Mouse (Mus musculus) neural tube, embryonic 13.5 days (tissue): ENCODE data around the gene Senp5. TPM values are rescaled to one million over a fixed set of nuclear protein-coding genes. Genes with fewer than 3 reads are reported as not detected.
"Not testable (repeated sequence)": the region's sequence is repeated elsewhere in the genome, so short reads cannot be mapped to it uniquely, and the experiment has no call there.

ENCODE experiments used
- ATAC-seq: fragments of 200-750 bp; cut with Nextera tagmentation; 2 replicates; pipeline ENCODE4 v1.8.0; 2017; ENCODE audit warnings: low read depth, mild to moderate bottlenecking, moderate TSS enrichment, moderate library complexity
- H3K27ac ChIP-seq: fragments of 300-500 bp; sonication (generic); replicated peaks from 2 replicates; pipeline ENCODE4 v1.5.1; 2015; ENCODE audit warnings: moderate library complexity, mild to moderate bottlenecking, inconsistent platforms
- H3K27me3 ChIP-seq: fragments of 300-500 bp; sonication (generic); 2 replicates; pipeline ENCODE4 v1.6.1; 2015; ENCODE audit warnings: mild to moderate bottlenecking, inconsistent platforms
- H3K36me3 ChIP-seq: fragments of 300-500 bp; sonication (generic); 2 replicates; pipeline ENCODE4 v1.6.1; 2015; ENCODE audit warnings: mild to moderate bottlenecking, inconsistent platforms
- H3K4me1 ChIP-seq: fragments of 300-500 bp; sonication (generic); replicated peaks from 2 replicates; pipeline ENCODE4 v1.6.1; 2015; ENCODE audit warnings: inconsistent platforms
- H3K4me2 ChIP-seq: fragments of 300-500 bp; sonication (generic); 2 replicates; pipeline ENCODE4 v1.6.1; 2015; ENCODE audit warnings: inconsistent platforms, mild to moderate bottlenecking, moderate library complexity
- H3K4me3 ChIP-seq: fragments of 300-500 bp; sonication (generic); 2 replicates; pipeline ENCODE4 v1.5.1; 2015; ENCODE audit warnings: mild to moderate bottlenecking, inconsistent platforms
- H3K9ac ChIP-seq: fragments of 300-500 bp; sonication (generic); 2 replicates; pipeline ENCODE4 v1.6.1; 2015; ENCODE audit warnings: moderate library complexity, mild to moderate bottlenecking, inconsistent platforms
- H3K9me3 ChIP-seq: fragments of 300-500 bp; sonication (generic); 2 replicates; pipeline ENCODE4 v1.6.1; 2016; ENCODE audit warnings: inconsistent platforms
- WGBS: fragments of 180-500 bp; shearing (Covaris S2); methylation state at CpG from one replicate; pipeline ENCODE4 v1.1.7; 2015; 5-methylcytosine and 5-hydroxymethylcytosine counted together
- polyA plus RNA-seq: library from polyadenylated mRNA; unstranded; fragments of >200 nt; fragmentation: Nextera tagmentation; extraction: Ambion mirVana; gene quantifications from 2 replicates; pipeline ENCODE4 v1.2.1, GENCODE M21; 2015

Gene Senp5
- polyA plus RNA-seq, 1 experiment from 2014 or later: 17.7 TPM

DNA sequence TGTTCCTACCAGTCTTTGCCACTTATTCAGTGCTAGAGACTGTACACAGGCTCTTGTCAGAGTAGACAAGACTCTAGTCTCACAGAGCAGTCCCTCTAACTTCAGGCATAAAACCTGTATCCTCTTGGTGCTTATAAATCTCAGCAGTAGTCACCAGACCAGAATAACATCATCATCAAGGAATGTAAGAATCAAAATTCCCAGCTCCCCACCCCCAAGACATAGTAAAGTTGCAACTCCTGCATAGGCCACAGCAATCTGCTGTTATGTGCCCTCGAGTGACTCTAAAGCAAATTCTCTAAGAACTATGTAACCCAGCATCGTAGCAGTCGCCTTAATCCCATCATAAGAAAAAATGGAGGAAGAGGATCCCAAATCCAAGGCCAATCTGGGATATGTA is 23.6 kb downstream of the Senp5 start:
- Histone ChIP-seq H3K4me1 (no peaks in the 10 kb centered on the region), H3K27me3 (no peaks in the 10 kb centered on the region), H3K36me3 (peaks cover 64% of the 10 kb centered on the region), H3K4me2 (no peak overlapping the region), H3K9me3 (no peaks in the 10 kb centered on the region), H3K4me3 (no peak overlapping the region), H3K9ac (no peak overlapping the region), H3K27ac (no peak overlapping the region)
- ATAC-seq: no peak
- WGBS: 94% methylated on average over 3 of the region's 3 CpGs

DNA sequence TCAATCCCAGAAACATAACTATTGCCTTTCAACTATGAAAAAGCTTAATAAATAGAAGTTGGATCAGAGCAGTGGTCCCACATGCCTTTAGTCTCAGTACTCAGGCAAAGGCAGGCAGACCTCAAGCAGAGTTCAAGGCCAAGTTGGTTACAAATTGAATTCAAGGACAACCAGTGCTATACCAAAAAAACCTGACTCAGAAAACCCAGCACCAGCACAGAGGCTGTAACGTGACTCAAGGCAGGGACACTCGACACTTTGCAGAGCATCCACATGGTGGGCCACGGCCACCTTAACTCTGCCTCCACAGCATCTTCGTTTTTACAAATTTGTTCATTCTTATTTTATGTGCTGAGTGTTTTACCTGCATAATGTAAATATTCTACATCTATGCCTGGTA is 27.8 kb downstream of the Senp5 start:
- Histone ChIP-seq H3K27me3 (no peaks in the 10 kb centered on the region), H3K36me3 (peaks cover 81% of the 10 kb centered on the region), H3K9me3 (no peaks in the 10 kb centered on the region), H3K9ac (no peak overlapping the region), H3K4me3 (no peak overlapping the region), H3K4me1 (no peaks in the 10 kb centered on the region), H3K27ac (no peak overlapping the region), H3K4me2 (no peak overlapping the region)
- ATAC-seq: no peak
- WGBS: 94% methylated on average over 4 of the region's 4 CpGs

DNA sequence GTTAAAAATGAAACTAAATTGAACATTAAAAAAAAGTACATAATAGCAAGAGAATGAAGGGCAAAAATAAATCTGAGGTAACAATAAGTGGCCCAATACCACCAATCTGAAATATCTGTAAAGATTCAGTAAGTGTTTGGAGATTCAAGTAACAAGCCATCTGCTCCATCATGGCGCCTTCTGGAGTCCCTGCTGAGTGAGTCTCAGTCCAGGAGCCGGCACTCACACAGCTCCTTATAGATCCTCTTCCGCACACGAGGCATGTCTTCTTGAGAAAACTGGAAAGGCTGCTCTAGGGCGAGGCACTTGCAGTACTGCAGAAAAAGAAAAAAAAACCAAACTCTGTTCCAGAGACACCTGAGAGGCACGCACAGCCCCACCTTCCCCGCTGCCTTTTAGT is 39.9 kb downstream of the Senp5 start:
- Histone ChIP-seq H3K27me3 (no peaks in the 10 kb centered on the region), H3K36me3 (peaks cover 88% of the 10 kb centered on the region), H3K9ac (no peak overlapping the region), H3K4me1 (no peaks in the 10 kb centered on the region), H3K9me3 (no peaks in the 10 kb centered on the region), H3K27ac (no peak overlapping the region), H3K4me3 (no peak overlapping the region), H3K4me2 (no peak overlapping the region)
- no peak for ATAC-seq
- WGBS: 90% methylated on average over 7 of the region's 7 CpGs

DNA sequence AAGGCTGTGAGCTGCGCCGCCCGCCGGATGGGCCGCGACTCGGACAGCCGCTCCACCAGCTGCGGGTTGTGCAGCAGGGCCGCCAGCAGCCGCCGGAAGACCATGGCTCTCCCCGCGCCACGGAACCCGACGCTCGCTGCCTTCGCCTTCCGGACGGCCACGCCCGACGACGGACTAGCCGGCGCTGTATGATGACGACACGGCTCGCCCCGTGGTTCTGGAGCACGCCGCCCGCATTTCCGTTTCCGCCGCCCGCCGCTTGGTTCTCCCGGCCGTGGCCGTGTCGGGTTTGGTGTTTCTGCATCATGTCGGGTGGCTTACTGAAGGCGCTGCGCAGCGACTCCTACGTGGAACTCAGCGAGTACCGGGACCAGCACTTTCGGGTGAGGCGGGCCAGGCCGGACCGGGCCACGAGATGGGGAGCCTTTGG is 54.7 kb downstream of the Senp5 start, which contains the start of the genes 0610012G03Rik and Ncbp2:
Gene 0610012G03Rik (minus strand): TSS at position 150 of the 430 bp plus-strand sequence.
Gene Ncbp2 (plus strand): TSS at position 169 of the 430 bp plus-strand sequence.
- peak within 1 kb of the TSS; percentile 74 for H3K4me2 ChIP-seq
- H3K4me1 ChIP-seq: peaks cover 56% of the 10 kb centered on the region
- peak within 1 kb of the TSS; percentile 92 for H3K27ac ChIP-seq
- peak within 1 kb of the TSS; percentile 84 for H3K4me3 ChIP-seq
- H3K36me3 ChIP-seq: peaks cover 24% of the 10 kb centered on the region
- H3K9me3 ChIP-seq: no peaks in the 10 kb centered on the region
- ATAC-seq: peak; percentile 83
- under 1% methylated on average over 55 of the region's 55 CpGs for WGBS
- peak within 1 kb of the TSS; percentile 88 for H3K9ac ChIP-seq
- no peaks in the 10 kb centered on the region for H3K27me3 ChIP-seq

DNA sequence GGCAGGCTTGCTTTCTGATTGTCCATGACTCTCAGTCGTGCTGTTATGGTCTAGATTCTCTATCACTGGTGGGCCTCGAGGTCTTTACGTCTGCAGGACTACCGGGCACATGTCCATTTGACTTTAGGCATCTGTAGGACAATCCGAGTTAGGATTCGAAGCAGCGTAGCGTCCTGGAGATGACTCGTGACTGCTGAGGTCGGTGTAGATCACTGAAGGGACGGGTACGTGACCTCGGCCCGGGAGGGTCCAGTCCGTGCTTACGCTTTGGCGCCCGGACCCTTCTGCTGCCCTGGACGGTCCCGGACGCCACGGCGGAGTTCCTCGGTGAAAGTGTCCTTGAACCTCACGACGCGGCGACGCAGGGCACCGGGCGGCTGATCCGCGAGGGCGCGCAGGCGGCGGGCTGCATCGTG is 55.2 kb downstream of the Senp5 start:
- Histone ChIP-seq H3K27me3 (no peaks in the 10 kb centered on the region), H3K9ac (peak overlapping the region; percentile 88), H3K4me3 (peak overlapping the region; percentile 84), H3K36me3 (peaks cover 24% of the 10 kb centered on the region), H3K4me1 (peaks cover 56% of the 10 kb centered on the region), H3K4me2 (peak overlapping the region; percentile 74), H3K27ac (peak overlapping the region; percentile 92), H3K9me3 (no peaks in the 10 kb centered on the region)
- peak; percentile 8 for ATAC-seq
- WGBS: under 1% methylated on average over 38 of the region's 38 CpGs

DNA sequence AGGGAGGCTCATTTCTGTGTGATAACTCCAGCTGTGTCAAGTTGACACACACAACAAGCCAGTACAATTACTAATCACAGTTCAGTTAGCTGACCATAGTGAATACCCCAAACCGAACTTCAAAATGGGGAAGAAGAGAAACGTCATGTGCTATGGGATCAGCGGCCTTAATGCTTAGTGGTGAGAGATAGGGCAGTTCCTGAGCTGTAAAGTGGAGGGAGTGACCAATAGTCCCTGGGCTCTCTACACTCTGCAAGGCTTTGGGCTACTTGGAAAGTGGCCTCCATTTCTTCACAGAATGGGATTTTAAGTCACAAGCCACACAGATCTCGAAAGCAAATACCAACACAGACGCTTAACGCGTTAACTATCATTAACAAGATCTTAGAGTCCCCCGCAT is 55.8 kb downstream of the Senp5 start:
- Histone ChIP-seq H3K27me3 (no peaks in the 10 kb centered on the region), H3K9ac (peak overlapping the region; percentile 88), H3K4me1 (peaks cover 56% of the 10 kb centered on the region), H3K4me2 (peak overlapping the region; percentile 74), H3K36me3 (peaks cover 21% of the 10 kb centered on the region), H3K27ac (0 out of 2 replicates have a peak overlapping the region, but pooled peaks have one; percentile 92), H3K4me3 (peak overlapping the region; percentile 84), H3K9me3 (no peaks in the 10 kb centered on the region)
- WGBS: 37% methylated on average over 8 of the region's 8 CpGs
- ATAC-seq: no peak

DNA sequence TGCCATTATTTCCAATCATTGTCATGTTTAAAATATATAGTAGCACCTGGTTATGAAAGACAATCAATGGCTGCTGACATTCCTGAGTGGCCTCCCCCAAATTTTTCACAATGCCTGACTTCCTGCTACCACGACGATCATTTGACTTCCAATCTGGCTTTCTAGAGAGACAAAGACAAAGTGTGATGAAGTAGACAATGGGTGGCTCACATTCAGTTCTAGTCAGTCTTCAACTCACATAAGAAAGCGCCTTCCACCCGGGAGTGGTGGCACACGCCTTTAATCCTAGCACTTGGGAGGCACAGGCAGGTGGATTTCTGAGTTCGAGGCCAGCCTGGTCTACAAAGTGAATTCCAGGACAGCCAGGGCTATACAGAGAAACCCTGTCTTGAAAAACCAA is 57.1 kb downstream of the Senp5 start:
- H3K4me3 ChIP-seq, ATAC-seq, H3K27me3 ChIP-seq, H3K9ac ChIP-seq, H3K9me3 ChIP-seq, H3K27ac ChIP-seq: not testable (repeated sequence)
- Histone ChIP-seq H3K36me3 (peaks cover 11% of the 10 kb centered on the region), H3K4me2 (peak overlapping the region; percentile 74), H3K4me1 (peaks cover 56% of the 10 kb centered on the region)
- WGBS: 87% methylated on average over 6 of the region's 6 CpGs

DNA sequence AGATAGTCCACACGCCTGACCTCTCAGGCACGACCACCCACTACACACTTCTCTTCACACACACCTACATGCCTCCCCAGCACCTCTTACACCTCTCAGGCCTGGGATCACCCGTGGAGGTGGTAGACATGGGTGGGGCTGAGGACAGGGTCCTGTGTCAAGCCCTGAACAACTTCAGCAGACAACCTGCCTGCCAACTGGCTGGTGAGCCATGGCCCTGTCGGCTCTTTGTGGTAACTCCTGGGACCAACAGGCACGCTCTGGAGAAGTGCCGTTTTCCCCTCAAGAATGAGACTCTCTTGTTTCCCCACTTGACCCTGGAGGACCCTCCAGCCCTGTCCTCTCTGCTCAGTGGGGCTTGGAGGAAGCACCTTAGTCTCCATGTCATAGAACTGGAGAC is 57.7 kb downstream of the Senp5 start:
- Histone ChIP-seq H3K9ac (no peak overlapping the region), H3K9me3 (no peaks in the 10 kb centered on the region), H3K36me3 (peaks cover 8% of the 10 kb centered on the region; the same call in 1 of the 2 replicates), H3K27ac (no peak overlapping the region), H3K4me3 (no peak overlapping the region), H3K4me2 (0 out of 2 replicates have a peak overlapping the region, but pooled peaks have one; percentile 74), H3K4me1 (peaks cover 56% of the 10 kb centered on the region), H3K27me3 (no peaks in the 10 kb centered on the region)
- 89% methylated on average over 6 of the region's 6 CpGs for WGBS
- no peak for ATAC-seq

DNA sequence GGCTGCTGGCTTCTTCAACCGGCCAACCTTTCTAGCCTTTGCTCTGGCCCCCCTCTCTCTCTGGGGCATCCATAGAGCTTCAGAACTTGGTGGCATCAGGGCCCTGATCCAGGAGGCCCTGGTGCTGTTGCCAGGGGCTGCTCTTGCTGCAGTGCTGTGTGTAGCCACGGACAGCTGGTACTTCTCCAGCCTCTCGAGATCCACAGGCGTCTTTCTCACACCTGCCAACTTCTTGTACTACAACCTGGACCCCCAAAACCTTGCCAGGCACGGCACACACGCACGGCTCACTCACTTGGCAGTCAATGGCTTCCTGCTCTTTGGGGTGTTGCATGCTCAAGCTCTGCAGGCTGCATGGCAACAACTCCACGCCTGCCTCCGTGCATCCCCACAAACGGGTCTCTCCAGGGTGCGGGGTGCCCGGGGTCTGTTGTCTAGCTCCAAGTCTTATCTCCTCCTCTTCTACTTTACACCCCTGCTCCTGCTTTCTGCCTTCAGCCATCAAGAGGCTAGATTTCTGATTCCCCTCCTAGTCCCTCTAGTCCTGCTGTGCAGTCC is 58.3 kb downstream of the Senp5 start:
- Histone ChIP-seq H3K4me3 (no peak overlapping the region), H3K9me3 (no peaks in the 10 kb centered on the region), H3K4me2 (no peak overlapping the region), H3K4me1 (peaks cover 52% of the 10 kb centered on the region), H3K9ac (0 out of 2 replicates have a peak overlapping the region, but pooled peaks have one; percentile 47), H3K27ac (no peak overlapping the region), H3K36me3 (peaks cover 8% of the 10 kb centered on the region; the same call in 1 of the 2 replicates), H3K27me3 (no peaks in the 10 kb centered on the region)
- 86% methylated on average over 12 of the region's 12 CpGs for WGBS
- no peak for ATAC-seq

DNA sequence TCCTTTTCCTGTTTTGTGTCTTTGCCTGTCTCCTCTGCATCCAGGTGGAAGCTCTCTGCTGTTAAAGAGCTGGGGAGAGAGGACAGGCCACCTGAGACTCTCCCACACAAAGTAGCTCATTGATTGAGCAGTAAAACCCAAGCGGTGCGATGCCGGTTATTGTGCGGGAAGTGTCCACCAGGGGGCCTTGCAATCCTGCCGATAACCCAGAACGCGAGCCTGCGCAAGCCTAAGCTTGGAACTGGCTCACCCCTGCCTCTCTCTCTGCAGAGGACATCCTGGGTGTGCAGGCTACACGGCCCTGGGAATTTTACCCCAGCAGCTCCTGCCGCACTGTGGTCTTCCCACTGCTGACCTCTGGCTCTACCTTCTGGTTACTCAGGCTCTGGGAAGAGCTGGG is 59.1 kb downstream of the Senp5 start:
- peak; percentile 49 for ATAC-seq
- Histone ChIP-seq H3K4me2 (no peak overlapping the region), H3K36me3 (peaks cover 8% of the 10 kb centered on the region; the same call in 1 of the 2 replicates), H3K27me3 (no peaks in the 10 kb centered on the region), H3K27ac (0 out of 2 replicates have a peak overlapping the region, but pooled peaks have one; percentile 9), H3K9me3 (no peaks in the 10 kb centered on the region), H3K4me1 (peaks cover 44% of the 10 kb centered on the region), H3K4me3 (no peak overlapping the region), H3K9ac (peak overlapping the region; percentile 47; the same call in 1 of the 2 replicates)
- 8% methylated on average over 10 of the region's 10 CpGs for WGBS

DNA sequence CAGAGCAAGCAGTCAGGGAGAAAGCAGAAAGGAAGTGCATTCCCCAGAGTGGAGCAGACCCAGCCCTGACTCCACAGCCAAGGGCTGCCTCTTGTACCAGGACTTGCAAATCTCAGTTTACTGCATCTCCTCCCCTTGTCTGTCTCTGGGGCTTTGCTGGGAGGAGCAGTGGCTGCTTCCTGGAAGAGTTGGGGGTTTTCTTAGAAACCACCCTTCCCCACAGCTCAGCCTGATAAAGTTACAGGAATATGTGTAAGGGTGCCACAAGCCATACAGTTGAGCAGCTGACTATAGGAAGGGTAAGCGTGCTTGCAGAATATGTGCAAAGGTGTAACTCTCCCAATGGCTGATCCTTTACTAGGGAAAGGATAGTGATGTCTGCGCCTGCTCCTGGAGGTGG is 62.5 kb downstream of the Senp5 start:
- Histone ChIP-seq H3K4me1 (peaks cover 21% of the 10 kb centered on the region), H3K9me3 (no peaks in the 10 kb centered on the region), H3K9ac (no peak overlapping the region), H3K36me3 (peaks cover 8% of the 10 kb centered on the region; the same call in 1 of the 2 replicates), H3K4me3 (no peak overlapping the region), H3K27me3 (peaks cover 14% of the 10 kb centered on the region), H3K4me2 (no peak overlapping the region), H3K27ac (no peak overlapping the region)
- WGBS: 58% methylated on average over 2 of the region's 2 CpGs
- no peak for ATAC-seq

DNA sequence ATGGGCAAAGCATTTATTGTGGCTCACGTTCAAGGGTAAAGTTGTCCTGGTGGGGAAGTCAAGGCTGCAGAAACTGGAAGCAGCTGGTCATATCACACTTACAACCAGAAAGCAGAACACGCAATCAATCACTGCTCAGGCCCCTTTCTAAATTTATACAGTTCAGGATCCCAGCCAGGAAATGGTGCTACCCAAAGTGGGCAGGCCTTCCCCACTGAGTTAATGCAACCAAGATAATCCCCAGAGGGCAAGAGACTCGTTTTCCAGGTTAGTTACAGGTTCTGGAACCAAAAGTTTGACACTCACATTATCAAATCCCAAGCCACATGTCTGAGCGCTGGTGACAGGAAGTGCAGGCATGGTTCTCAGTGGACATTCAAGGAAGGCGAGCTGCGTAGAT is 64.2 kb downstream of the Senp5 start:
- Histone ChIP-seq H3K4me3 (no peak overlapping the region), H3K9ac (no peak overlapping the region), H3K27ac (no peak overlapping the region), H3K4me1 (peaks cover 22% of the 10 kb centered on the region), H3K9me3 (no peaks in the 10 kb centered on the region), H3K27me3 (peaks cover 21% of the 10 kb centered on the region), H3K36me3 (no peaks in the 10 kb centered on the region), H3K4me2 (no peak overlapping the region)
- no peak for ATAC-seq
- 74% methylated on average over 6 of the region's 6 CpGs for WGBS

DNA sequence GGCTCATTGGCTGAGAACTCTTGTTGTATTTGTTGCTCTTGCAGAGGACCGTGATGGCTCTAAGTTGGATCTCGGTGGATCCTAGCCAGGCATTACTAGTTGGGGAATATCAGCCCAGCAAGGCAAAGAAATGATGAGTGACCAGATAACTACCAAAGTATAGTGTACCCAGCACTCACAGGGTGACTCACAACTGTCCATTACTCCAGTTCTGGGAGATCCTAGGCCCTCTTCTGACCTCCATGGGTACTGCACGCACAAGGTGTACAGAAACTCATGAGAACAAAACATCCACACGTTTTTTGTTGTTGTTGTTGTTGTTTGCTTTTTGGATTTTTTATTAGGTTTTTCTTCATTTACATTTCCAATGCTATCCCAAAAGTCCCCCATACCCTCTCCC is 66.5 kb downstream of the Senp5 start:
- 87% methylated on average over 4 of the region's 4 CpGs for WGBS
- no peak overlapping the region for H3K27ac ChIP-seq
- H3K4me3 ChIP-seq: no peak overlapping the region
- H3K4me2 ChIP-seq: no peak overlapping the region
- H3K9me3 ChIP-seq: no peaks in the 10 kb centered on the region
- no peaks in the 10 kb centered on the region for H3K36me3 ChIP-seq
- H3K27me3 ChIP-seq: peaks cover 21% of the 10 kb centered on the region
- peaks cover 39% of the 10 kb centered on the region for H3K4me1 ChIP-seq
- no peak overlapping the region for H3K9ac ChIP-seq
- ATAC-seq: no peak
